Mouse (Mus musculus): Measurements from ENCODE around the gene Zfyve28. TPM values are rescaled to one million over a fixed set of nuclear protein-coding genes. Genes with fewer than 3 reads are reported as not detected.

The Zfyve28 gene
- polyA plus RNA-seq, 1 experiment from 2014 or later: 0.72 TPM

- H3K9me3 ChIP-seq (replicated peaks; ENCODE audit: control insufficient read depth, low read length): no peaks in the 10 kb centered on the region
- WGBS: 78% methylated on average over 6 of the region's 6 CpGs
- no peaks in the 10 kb centered on the region for H3K36me3 ChIP-seq (ENCODE audit: control insufficient read depth, insufficient read depth)
- H3K4me3 ChIP-seq (ENCODE audit: low read length): no peak overlapping the region
- H3K9ac ChIP-seq (ENCODE audit: low read length): no peak overlapping the region
- H3K27me3 ChIP-seq (ENCODE audit: control insufficient read depth, insufficient read depth, low read length): peaks cover 27% of the 10 kb centered on the region
- no peak overlapping the region for H3K27ac ChIP-seq (ENCODE audit: low read length)
- no peak overlapping the region for H3K4me2 ChIP-seq (ENCODE audit: low read depth, low read length)
- peaks cover 9% of the 10 kb centered on the region for H3K4me1 ChIP-seq (ENCODE audit: control insufficient read depth, insufficient read depth, low read length)
- ATAC-seq (replicated peaks; ENCODE audit: extremely low read depth, insufficient read depth, low FRiP score): no peak
These were observed 5.1 kb upstream of the Zfyve28 start for GRCm38 (mm10) chr5:34293363-34293762.

- Histone ChIP-seq H3K27me3 (ENCODE audit: control insufficient read depth, insufficient read depth, low read length) (peaks cover 48% of the 10 kb centered on the region), H3K4me3 (ENCODE audit: low read length) (no peak overlapping the region), H3K9ac (ENCODE audit: low read length) (no peak overlapping the region), H3K4me1 (ENCODE audit: control insufficient read depth, insufficient read depth, low read length) (peaks cover 10% of the 10 kb centered on the region), H3K9me3 (replicated peaks; ENCODE audit: control insufficient read depth, low read length) (no peaks in the 10 kb centered on the region), H3K36me3 (ENCODE audit: control insufficient read depth, insufficient read depth) (no peaks in the 10 kb centered on the region), H3K27ac (ENCODE audit: low read length) (no peak overlapping the region), H3K4me2 (ENCODE audit: low read depth, low read length) (no peak overlapping the region)
- 57% methylated on average over 2 of the region's 2 CpGs for WGBS
- no peak for ATAC-seq (replicated peaks; ENCODE audit: extremely low read depth, insufficient read depth, low FRiP score)
These were observed 1.0 kb upstream of the Zfyve28 start for GRCm38 (mm10) chr5:34289286-34289685.

GRCm38 (mm10) chr5:34287838-34288145 is 457 bp downstream of the Zfyve28 start:
- H3K4me3 ChIP-seq (ENCODE audit: low read length): peak overlapping the region; percentile 64
- peak overlapping the region; percentile 78 for H3K4me2 ChIP-seq (ENCODE audit: low read depth, low read length)
- 1% methylated on average over 18 of the region's 18 CpGs for WGBS
- no peak overlapping the region; the same call in 1 of the 2 replicates for H3K9ac ChIP-seq (ENCODE audit: low read length)
- no peaks in the 10 kb centered on the region for H3K9me3 ChIP-seq (replicated peaks; ENCODE audit: control insufficient read depth, low read length)
- H3K27me3 ChIP-seq (ENCODE audit: control insufficient read depth, insufficient read depth, low read length): peaks cover 48% of the 10 kb centered on the region
- peaks cover 10% of the 10 kb centered on the region for H3K4me1 ChIP-seq (ENCODE audit: control insufficient read depth, insufficient read depth, low read length)
- no peaks in the 10 kb centered on the region for H3K36me3 ChIP-seq (ENCODE audit: control insufficient read depth, insufficient read depth)
- no peak overlapping the region for H3K27ac ChIP-seq (ENCODE audit: low read length)
- ATAC-seq (replicated peaks; ENCODE audit: extremely low read depth, insufficient read depth, low FRiP score): no peak

- H3K36me3 ChIP-seq (ENCODE audit: control insufficient read depth, insufficient read depth): no peaks in the 10 kb centered on the region
- peak overlapping the region; percentile 64 for H3K4me3 ChIP-seq (ENCODE audit: low read length)
- H3K9ac ChIP-seq (ENCODE audit: low read length): no peak overlapping the region
- peaks cover 10% of the 10 kb centered on the region for H3K4me1 ChIP-seq (ENCODE audit: control insufficient read depth, insufficient read depth, low read length)
- no peak overlapping the region for H3K27ac ChIP-seq (ENCODE audit: low read length)
- ATAC-seq (replicated peaks; ENCODE audit: extremely low read depth, insufficient read depth, low FRiP score): no peak
- peak overlapping the region; percentile 78 for H3K4me2 ChIP-seq (ENCODE audit: low read depth, low read length)
- no peaks in the 10 kb centered on the region for H3K9me3 ChIP-seq (replicated peaks; ENCODE audit: control insufficient read depth, low read length)
- WGBS: 2% methylated on average over 54 of the region's 54 CpGs
- peaks cover 48% of the 10 kb centered on the region for H3K27me3 ChIP-seq (ENCODE audit: control insufficient read depth, insufficient read depth, low read length)
These were observed 1.0 kb downstream of the Zfyve28 start for GRCm38 (mm10) chr5:34287001-34287837.

- ATAC-seq (replicated peaks; ENCODE audit: extremely low read depth, insufficient read depth, low FRiP score): no peak
- Histone ChIP-seq H3K4me1 (ENCODE audit: control insufficient read depth, insufficient read depth, low read length) (peaks cover 10% of the 10 kb centered on the region), H3K9ac (ENCODE audit: low read length) (no peak overlapping the region), H3K36me3 (ENCODE audit: control insufficient read depth, insufficient read depth) (no peaks in the 10 kb centered on the region), H3K4me3 (ENCODE audit: low read length) (no peak overlapping the region; the same call in 1 of the 2 replicates), H3K9me3 (replicated peaks; ENCODE audit: control insufficient read depth, low read length) (no peaks in the 10 kb centered on the region), H3K4me2 (ENCODE audit: low read depth, low read length) (peak overlapping the region; percentile 78), H3K27ac (ENCODE audit: low read length) (no peak overlapping the region), H3K27me3 (ENCODE audit: control insufficient read depth, insufficient read depth, low read length) (peaks cover 48% of the 10 kb centered on the region)
- 4% methylated on average over 11 of the region's 11 CpGs for WGBS
These were observed 1.7 kb downstream of the Zfyve28 start for GRCm38 (mm10) chr5:34286516-34286915.

GRCm38 (mm10) chr5:34285285-34285684 is 3.0 kb downstream of the Zfyve28 start:
- H3K27me3 ChIP-seq (ENCODE audit: control insufficient read depth, insufficient read depth, low read length): peaks cover 43% of the 10 kb centered on the region
- 80% methylated on average over 2 of the region's 2 CpGs for WGBS
- H3K27ac ChIP-seq (ENCODE audit: low read length): no peak overlapping the region
- no peak overlapping the region for H3K4me2 ChIP-seq (ENCODE audit: low read depth, low read length)
- no peak for ATAC-seq (replicated peaks; ENCODE audit: extremely low read depth, insufficient read depth, low FRiP score)
- no peaks in the 10 kb centered on the region for H3K36me3 ChIP-seq (ENCODE audit: control insufficient read depth, insufficient read depth)
- no peak overlapping the region for H3K4me3 ChIP-seq (ENCODE audit: low read length)
- peaks cover 17% of the 10 kb centered on the region for H3K4me1 ChIP-seq (ENCODE audit: control insufficient read depth, insufficient read depth, low read length)
- no peak overlapping the region for H3K9ac ChIP-seq (ENCODE audit: low read length)
- H3K9me3 ChIP-seq (replicated peaks; ENCODE audit: control insufficient read depth, low read length): no peaks in the 10 kb centered on the region

- H3K27me3 ChIP-seq (ENCODE audit: control insufficient read depth, insufficient read depth, low read length): peaks cover 34% of the 10 kb centered on the region
These were observed 4.0 kb downstream of the Zfyve28 start for GRCm38 (mm10) chr5:34284156-34284750.

GRCm38 (mm10) chr5:34283355-34283754 is 4.9 kb downstream of the Zfyve28 start:
- no peak overlapping the region for H3K4me3 ChIP-seq (ENCODE audit: low read length)
- no peak overlapping the region for H3K27ac ChIP-seq (ENCODE audit: low read length)
- no peak for ATAC-seq (replicated peaks; ENCODE audit: extremely low read depth, insufficient read depth, low FRiP score)
- WGBS: 80% methylated on average over 5 of the region's 5 CpGs
- no peak overlapping the region for H3K9ac ChIP-seq (ENCODE audit: low read length)
- H3K27me3 ChIP-seq (ENCODE audit: control insufficient read depth, insufficient read depth, low read length): peaks cover 27% of the 10 kb centered on the region
- H3K36me3 ChIP-seq (ENCODE audit: control insufficient read depth, insufficient read depth): no peaks in the 10 kb centered on the region
- peaks cover 17% of the 10 kb centered on the region for H3K4me1 ChIP-seq (ENCODE audit: control insufficient read depth, insufficient read depth, low read length)
- H3K9me3 ChIP-seq (replicated peaks; ENCODE audit: control insufficient read depth, low read length): no peaks in the 10 kb centered on the region
- H3K4me2 ChIP-seq (ENCODE audit: low read depth, low read length): no peak overlapping the region

More at GRCm38 (mm10) chr5:34284156-34284750, 4.0 kb downstream of the Zfyve28 start:
- no peaks in the 10 kb centered on the region for H3K9me3 ChIP-seq (replicated peaks; ENCODE audit: control insufficient read depth, low read length)
- H3K4me3 ChIP-seq (ENCODE audit: low read length): no peak overlapping the region
- H3K27ac ChIP-seq (ENCODE audit: low read length): no peak overlapping the region
- H3K36me3 ChIP-seq (ENCODE audit: control insufficient read depth, insufficient read depth): no peaks in the 10 kb centered on the region
- no peak for ATAC-seq (replicated peaks; ENCODE audit: extremely low read depth, insufficient read depth, low FRiP score)
- H3K9ac ChIP-seq (ENCODE audit: low read length): no peak overlapping the region
- no peak overlapping the region for H3K4me2 ChIP-seq (ENCODE audit: low read depth, low read length)
- 68% methylated on average over 3 of the region's 3 CpGs for WGBS
- peaks cover 17% of the 10 kb centered on the region for H3K4me1 ChIP-seq (ENCODE audit: control insufficient read depth, insufficient read depth, low read length)

GRCm38 (mm10) chr5:34280976-34281375 is 7.3 kb downstream of the Zfyve28 start:
- Histone ChIP-seq H3K9ac (ENCODE audit: low read length) (no peak overlapping the region), H3K4me2 (ENCODE audit: low read depth, low read length) (peak overlapping the region; percentile 45), H3K4me1 (ENCODE audit: control insufficient read depth, insufficient read depth, low read length) (peaks cover 7% of the 10 kb centered on the region; the same call in 1 of the 2 replicates), H3K4me3 (ENCODE audit: low read length) (no peak overlapping the region), H3K9me3 (replicated peaks; ENCODE audit: control insufficient read depth, low read length) (no peaks in the 10 kb centered on the region), H3K36me3 (ENCODE audit: control insufficient read depth, insufficient read depth) (no peaks in the 10 kb centered on the region), H3K27ac (ENCODE audit: low read length) (no peak overlapping the region), H3K27me3 (ENCODE audit: control insufficient read depth, insufficient read depth, low read length) (peaks cover 4% of the 10 kb centered on the region)
- ATAC-seq (replicated peaks; ENCODE audit: extremely low read depth, insufficient read depth, low FRiP score): peak; percentile 45; the same call in 1 of the 2 replicates
- 25% methylated on average over 7 of the region's 7 CpGs for WGBS
